Mouse (Mus musculus) lung, postnatal 0 days (tissue): ENCODE data around the gene Gabarap. TPM values are rescaled to one million over a fixed set of nuclear protein-coding genes. Genes with fewer than 3 reads are reported as not detected.

Experiments used
- ATAC-seq: fragments of 200-750 bp; cut with Nextera tagmentation; 2 replicates; pipeline ENCODE4 v1.8.0; 2017; ENCODE audit warnings: moderate library complexity
- DNase-seq: peaks from one replicate; pipeline ENCODE4 v3.0.0-alpha.2; 2016; ENCODE audit warnings: low spot score
- H3K27ac ChIP-seq: fragments of 300-500 bp; sonication (generic); 2 replicates; pipeline ENCODE4 v1.5.1; 2014; ENCODE audit warnings: antibody characterized with exemption, mild to moderate bottlenecking, low read length, mixed read lengths
- H3K27me3 ChIP-seq: fragments of 300-500 bp; sonication (generic); replicated peaks from 2 replicates; pipeline ENCODE4 v1.6.1; 2014; ENCODE audit warnings: low read length, mixed read lengths; ENCODE audit not compliant: insufficient read depth
- H3K36me3 ChIP-seq: fragments of 300-500 bp; sonication (generic); 2 replicates; pipeline ENCODE4 v1.6.1; 2014; ENCODE audit warnings: low read length, mixed read lengths; ENCODE audit not compliant: insufficient read depth
- H3K4me1 ChIP-seq: fragments of 300-500 bp; sonication (generic); 2 replicates; pipeline ENCODE4 v1.6.1; 2014; ENCODE audit warnings: antibody characterized with exemption, low read depth, low read length, mixed read lengths; ENCODE audit not compliant: insufficient read depth
- H3K4me2 ChIP-seq: fragments of 300-500 bp; sonication (generic); replicated peaks from 2 replicates; pipeline ENCODE4 v1.6.1; 2014; ENCODE audit warnings: low read depth, mild to moderate bottlenecking, low read length, moderate library complexity, mixed read lengths
- H3K4me3 ChIP-seq: fragments of 300-500 bp; sonication (generic); 2 replicates; pipeline ENCODE4 v1.5.1; 2014; ENCODE audit warnings: low read depth, low read length
- H3K9ac ChIP-seq: fragments of 300-500 bp; sonication (generic); replicated peaks from 2 replicates; pipeline ENCODE4 v1.6.1; 2014; ENCODE audit warnings: low read depth, mild to moderate bottlenecking
- H3K9me3 ChIP-seq: fragments of 300-500 bp; sonication (generic); 2 replicates; pipeline ENCODE4 v1.6.1; 2016; ENCODE audit warnings: low read length, mixed read lengths
- CTCF ChIP-seq: IDR thresholded peaks from 2 replicates; pipeline ENCODE4 v1.5.1; 2016; ENCODE audit warnings: antibody characterized with exemption, mild to moderate bottlenecking
- EP300 ChIP-seq: IDR thresholded peaks from 2 replicates; pipeline ENCODE4 v1.6.1; 2016; ENCODE audit warnings: antibody characterized with exemption, mild to moderate bottlenecking, control low read depth
- WGBS: fragments of 180-500 bp; shearing (Covaris S2); extraction: QIAGEN DNeasy Blood & Tissue Kit; methylation state at CpG from one replicate; pipeline ENCODE4 v1.1.7; 2014; 5-methylcytosine and 5-hydroxymethylcytosine counted together
- polyA plus RNA-seq: library from polyadenylated mRNA; unstranded; fragments of >200 nt; fragmentation: Nextera tagmentation; extraction: Ambion mirVana; gene quantifications from 2 replicates; pipeline ENCODE4 v1.2.1, GENCODE M21; 2015

Gene Gabarap
- polyA plus RNA-seq, 1 experiment from 2014 or later, result 624 TPM

DNA sequence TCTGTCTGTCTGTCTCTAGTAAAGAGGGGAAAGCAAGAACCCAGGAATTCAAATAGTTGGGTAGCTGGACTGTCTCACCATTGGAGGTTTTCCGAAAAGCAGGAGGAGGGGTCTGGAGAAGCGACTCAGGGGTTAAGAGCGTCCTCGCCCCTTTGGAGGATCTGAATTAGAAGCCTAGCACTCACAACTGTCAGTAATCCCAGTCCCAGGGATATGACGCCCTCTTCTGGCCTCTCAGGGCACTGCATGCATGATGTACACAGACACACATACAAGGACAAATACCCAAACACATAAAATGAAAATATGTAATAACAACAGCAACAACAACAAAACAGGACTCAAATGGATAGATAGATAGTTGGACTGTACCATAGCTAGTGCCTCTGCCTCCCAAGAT lies 30.3 kb upstream of the Gabarap start:
- no peaks in the 10 kb centered on the region for H3K36me3 ChIP-seq
- H3K27me3 ChIP-seq, result peaks cover 10% of the 10 kb centered on the region
- H3K4me3 ChIP-seq, result no peak overlapping the region
- ATAC-seq (no peak), DNase-seq (no peak)
- H3K27ac ChIP-seq, result no peak overlapping the region
- no peaks in the 10 kb centered on the region for H3K4me1 ChIP-seq
- no peaks in the 10 kb centered on the region for H3K9me3 ChIP-seq
- TF ChIP-seq EP300 (no peak), CTCF (peak; percentile 67)
- 26% methylated on average over 5 of the region's 5 CpGs for WGBS
- no peak overlapping the region for H3K4me2 ChIP-seq
- H3K9ac ChIP-seq, result no peak overlapping the region

DNA sequence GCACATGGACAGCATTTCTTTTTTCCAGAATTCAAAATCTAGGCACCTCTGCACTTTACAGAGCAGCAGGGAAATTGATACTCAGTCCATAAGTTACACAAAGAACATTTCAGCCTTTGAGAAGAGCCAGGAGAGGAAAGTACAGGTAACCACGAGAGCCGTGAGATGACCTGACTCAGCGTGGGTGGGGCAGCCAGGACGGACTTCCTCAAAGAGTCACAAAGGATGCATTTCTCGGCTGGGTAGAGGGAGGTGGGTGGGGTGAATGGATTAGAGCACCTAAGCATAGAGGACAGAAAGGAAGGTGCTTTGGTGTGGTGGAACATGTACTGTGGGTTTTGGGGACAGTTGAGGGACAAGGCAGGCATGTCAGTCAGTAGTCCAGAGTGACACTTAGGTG lies 29.1 kb upstream of the Gabarap start:
- Histone ChIP-seq H3K36me3 (no peaks in the 10 kb centered on the region), H3K9ac (no peak overlapping the region), H3K4me1 (no peaks in the 10 kb centered on the region), H3K4me2 (no peak overlapping the region), H3K9me3 (no peaks in the 10 kb centered on the region), H3K4me3 (no peak overlapping the region), H3K27me3 (peaks cover 16% of the 10 kb centered on the region), H3K27ac (no peak overlapping the region)
- DNase-seq (no peak), ATAC-seq (no peak)
- TF ChIP-seq EP300 (no peak), CTCF (no peak)
- WGBS, result 32% methylated on average over 5 of the region's 5 CpGs

- Histone ChIP-seq H3K4me3 (peak within 1 kb of the TSS; percentile 49), H3K27me3 (peaks cover 16% of the 10 kb centered on the region), H3K4me1 (no peaks in the 10 kb centered on the region), H3K9ac (peak within 1 kb of the TSS; percentile 50), H3K4me2 (peak within 1 kb of the TSS; percentile 64), H3K36me3 (peaks cover 7% of the 10 kb centered on the region; the same call in 1 of the 2 replicates), H3K9me3 (no peaks in the 10 kb centered on the region), H3K27ac (peak within 1 kb of the TSS; percentile 87)
- TF ChIP-seq EP300, result no peak
- TF ChIP-seq CTCF, result no peak
- DNase-seq, result no peak
- ATAC-seq, result 0 out of 2 replicates have a peak, but pooled peaks have one; percentile 13
- 9% methylated on average over 23 of the region's 24 CpGs for WGBS
Measured at GRCm38 (mm10) chr11:69964650-69965270, 26.2 kb upstream of the Gabarap start, which contains the start of gene Cldn7. Gene Cldn7 (plus strand): TSS chr11:69964779.

DNA sequence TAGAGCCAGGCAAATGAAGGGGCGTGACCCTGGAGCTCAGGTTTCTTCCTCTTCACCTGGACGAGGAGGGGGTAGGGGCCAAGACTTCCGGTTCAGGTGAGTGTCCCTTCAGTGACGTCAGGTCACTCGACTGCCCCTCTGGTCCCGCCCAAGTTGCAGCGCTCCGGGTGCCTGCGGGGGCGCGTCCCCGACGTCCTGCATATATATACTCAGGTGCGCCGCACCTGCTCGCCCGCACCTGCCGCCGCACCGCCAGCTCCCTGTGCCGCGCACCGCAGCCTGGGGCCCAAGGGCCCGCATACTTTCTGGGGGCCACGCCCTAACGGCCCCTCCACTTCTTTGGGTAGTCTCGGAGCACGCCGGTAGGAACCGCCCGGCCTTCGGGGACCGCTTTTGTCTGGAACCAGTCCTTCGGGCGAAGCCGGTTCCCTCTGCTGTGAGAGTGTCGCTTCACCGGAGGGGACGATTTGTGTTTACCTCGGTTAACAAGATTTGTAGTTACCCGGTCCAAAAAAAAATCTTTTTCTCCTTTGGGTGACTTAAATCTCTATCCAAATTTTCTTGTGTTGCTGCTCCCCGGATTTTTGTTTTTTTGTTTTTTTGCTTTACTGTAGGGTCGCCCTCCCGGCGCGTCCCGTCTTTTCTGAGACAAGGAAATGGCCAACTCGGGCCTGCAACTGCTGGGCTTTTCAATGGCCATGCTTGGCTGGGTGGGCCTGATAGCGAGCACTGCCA lies 25.5 kb upstream of the Gabarap start:
- H3K4me1 ChIP-seq, result no peaks in the 10 kb centered on the region
- peak overlapping the region; percentile 50 for H3K9ac ChIP-seq
- peak overlapping the region; percentile 87 for H3K27ac ChIP-seq
- peak; percentile 93 for DNase-seq
- peaks cover 8% of the 10 kb centered on the region for H3K36me3 ChIP-seq
- H3K4me3 ChIP-seq, result peak overlapping the region; percentile 49
- no peaks in the 10 kb centered on the region for H3K9me3 ChIP-seq
- TF ChIP-seq EP300 (no peak), CTCF (no peak)
- H3K27me3 ChIP-seq, result peaks cover 16% of the 10 kb centered on the region
- H3K4me2 ChIP-seq, result peak overlapping the region; percentile 64
- 2% methylated on average over 47 of the region's 49 CpGs for WGBS
- peak; percentile 91 for ATAC-seq

DNA sequence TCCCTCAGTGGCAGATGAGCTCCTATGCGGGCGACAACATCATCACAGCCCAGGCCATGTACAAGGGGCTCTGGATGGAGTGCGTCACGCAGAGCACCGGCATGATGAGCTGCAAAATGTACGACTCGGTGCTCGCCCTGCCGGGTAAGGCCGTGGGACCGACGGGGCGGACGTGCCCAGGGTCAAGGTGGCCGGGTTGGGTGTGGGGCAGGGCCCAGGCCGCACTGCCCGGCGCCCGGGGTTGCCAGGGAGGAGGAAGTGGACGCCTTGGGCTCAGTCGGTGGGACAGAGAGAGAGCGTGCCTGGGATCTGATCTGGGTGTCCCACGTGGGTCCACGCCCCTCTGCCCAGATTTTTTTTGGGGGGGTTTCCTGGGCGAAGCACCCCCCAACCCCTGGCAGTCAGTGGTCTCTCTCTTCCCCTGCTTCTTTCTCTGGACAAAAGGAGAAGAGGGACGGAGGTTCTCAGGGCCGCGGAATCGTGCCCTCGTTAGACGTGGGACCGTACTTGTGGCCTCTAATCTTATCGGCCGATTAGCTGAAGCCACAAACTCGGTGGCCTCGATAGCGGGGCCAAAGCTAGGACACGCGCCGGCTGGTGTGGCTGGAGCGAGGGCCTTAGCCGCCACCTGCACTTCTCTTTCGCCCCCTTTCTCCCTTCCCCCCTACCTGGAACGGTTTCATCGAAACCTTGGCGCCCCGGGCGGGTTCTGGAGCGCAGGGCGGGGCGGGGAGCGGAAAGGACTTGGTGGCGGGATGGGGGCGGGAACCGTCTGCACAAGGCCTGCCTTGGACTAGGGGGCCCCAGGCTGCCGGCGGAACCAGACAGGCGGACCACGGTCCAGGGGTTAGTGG lies 24.7 kb upstream of the Gabarap start:
- Histone ChIP-seq H3K27ac (peak overlapping the region; percentile 87), H3K27me3 (peaks cover 16% of the 10 kb centered on the region), H3K4me1 (no peaks in the 10 kb centered on the region), H3K4me3 (peak overlapping the region; percentile 49), H3K9me3 (no peaks in the 10 kb centered on the region), H3K9ac (peak overlapping the region; percentile 50), H3K4me2 (peak overlapping the region; percentile 64), H3K36me3 (peaks cover 11% of the 10 kb centered on the region)
- DNase-seq (peak; percentile 77), ATAC-seq (peak; percentile 63)
- TF ChIP-seq EP300, result no peak
- TF ChIP-seq CTCF, result no peak
- 3% methylated on average over 58 of the region's 59 CpGs for WGBS
